Mouse (Mus musculus) kidney, postnatal 10 days (tissue): ENCODE results near the gene Dus2.
A peak's percentile ranks its signal among the peaks of the same experiment; 100 is the strongest.
"Not testable (repeated sequence)": the region's sequence is repeated elsewhere in the genome, so short reads cannot be mapped to it uniquely, and the experiment has no call there.

ENCODE experiments used
- DNase-seq: peaks from one replicate; pipeline ENCODE4 v3.0.0; 2021; ENCODE audit warnings: mixed read lengths

Dus2 gene

DNA sequence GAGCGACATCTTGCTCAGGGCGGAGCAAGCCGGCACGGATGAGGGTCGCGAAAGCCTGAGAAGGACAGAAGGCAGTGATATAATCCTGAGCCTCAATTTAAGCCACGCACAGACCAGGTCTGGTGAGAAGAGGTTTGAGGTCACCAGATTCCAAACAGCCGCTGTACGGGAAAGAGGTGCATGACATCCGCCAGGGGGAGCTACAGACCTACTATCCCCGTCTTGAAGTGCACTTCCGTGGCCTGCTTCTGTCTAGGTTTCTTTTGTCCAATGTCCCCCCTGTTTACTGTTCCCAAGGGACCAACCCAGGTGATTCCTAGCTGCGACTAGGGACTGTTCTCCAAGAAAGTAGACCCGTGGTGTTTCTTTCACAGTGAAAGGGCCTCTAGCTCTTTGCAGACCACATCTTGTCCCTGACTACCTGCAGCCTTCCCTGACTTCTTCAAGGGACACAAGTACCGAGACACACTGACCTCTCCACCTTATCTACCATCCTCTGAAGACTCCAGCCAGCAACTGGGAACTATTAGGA lies at the start of gene Dus2:
Dus2 (plus strand) TSS at position 482 of the 532 bp plus-strand sequence.
- peak; percentile 91 for DNase-seq

DNA sequence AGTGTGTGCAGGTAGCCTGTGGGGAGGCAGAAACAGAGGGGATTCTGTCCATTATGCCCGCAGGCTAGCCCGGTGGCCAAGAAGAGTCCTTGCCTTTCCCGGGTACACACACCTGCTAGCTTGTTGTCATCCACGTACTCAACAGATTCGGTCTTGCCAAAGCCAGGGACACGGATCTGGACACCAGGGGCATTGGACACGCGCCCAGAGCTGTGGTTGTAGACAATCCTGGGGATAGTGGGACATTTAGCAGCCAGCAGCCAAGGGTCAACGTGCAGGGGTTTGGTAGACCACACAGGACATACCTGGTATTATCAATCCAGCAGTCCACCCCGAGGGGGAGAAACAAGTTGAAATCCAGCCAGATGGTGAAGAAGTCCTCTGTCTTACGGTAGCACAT lies 49.1 kb upstream of the Dus2 start:
- no peak for DNase-seq

DNA sequence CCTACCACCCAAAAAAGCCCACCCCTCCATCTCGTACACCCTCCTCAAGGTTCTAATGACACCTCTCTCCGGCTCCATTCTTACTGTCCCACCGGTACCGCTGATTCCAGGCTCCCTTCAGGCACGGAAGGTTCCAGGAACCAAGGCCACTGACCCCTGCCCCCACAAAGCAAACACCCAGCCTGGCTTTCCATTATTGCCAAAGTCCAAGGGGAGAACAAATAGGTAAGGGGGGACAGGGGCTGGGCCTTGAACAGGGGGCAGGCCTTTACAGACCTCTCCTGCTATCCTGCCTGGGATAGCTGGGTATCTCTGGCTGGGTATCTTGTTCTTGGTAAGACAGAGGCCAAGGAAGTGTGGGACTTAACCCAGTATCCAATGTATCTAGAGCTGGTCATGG lies 48.6 kb upstream of the Dus2 start:
- DNase-seq, result no peak

- no peak for DNase-seq
These were observed 47.8 kb upstream of the Dus2 start, which contains the start of gene Lcat for GRCm38 (mm10) chr8:105943321-105943739. Gene Lcat, minus strand, starts transcription at chr8:105943382.

DNA sequence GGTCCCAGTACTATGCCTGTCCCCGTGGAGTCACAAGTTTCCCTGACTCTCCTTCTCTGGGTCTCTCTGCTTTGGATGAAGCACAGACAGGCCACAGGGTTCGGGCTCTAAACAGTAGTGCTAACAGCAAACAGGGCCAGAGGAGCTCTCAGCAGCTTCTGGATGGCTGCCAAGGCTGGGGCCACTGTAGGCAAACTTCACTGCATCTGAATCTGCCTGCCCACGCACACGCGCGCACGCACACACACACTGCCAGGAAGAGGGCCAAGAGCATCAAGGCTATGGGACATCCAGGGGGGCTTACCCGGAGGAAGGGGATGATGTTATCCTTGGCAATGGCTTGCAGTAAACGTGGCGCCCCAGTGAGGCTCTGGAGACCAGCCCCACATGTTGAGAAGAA lies 41.8 kb upstream of the Dus2 start:
- peak; percentile 85 for DNase-seq

GRCm38 (mm10) chr8:105951057-105951659 lies 40.0 kb upstream of the Dus2 start:
- DNase-seq, result peak; percentile 80

GRCm38 (mm10) chr8:105956556-105956955 lies 34.6 kb upstream of the Dus2 start:
- no peak for DNase-seq

GRCm38 (mm10) chr8:105957813-105958212 lies 33.3 kb upstream of the Dus2 start:
- DNase-seq, result peak; percentile 71

DNA sequence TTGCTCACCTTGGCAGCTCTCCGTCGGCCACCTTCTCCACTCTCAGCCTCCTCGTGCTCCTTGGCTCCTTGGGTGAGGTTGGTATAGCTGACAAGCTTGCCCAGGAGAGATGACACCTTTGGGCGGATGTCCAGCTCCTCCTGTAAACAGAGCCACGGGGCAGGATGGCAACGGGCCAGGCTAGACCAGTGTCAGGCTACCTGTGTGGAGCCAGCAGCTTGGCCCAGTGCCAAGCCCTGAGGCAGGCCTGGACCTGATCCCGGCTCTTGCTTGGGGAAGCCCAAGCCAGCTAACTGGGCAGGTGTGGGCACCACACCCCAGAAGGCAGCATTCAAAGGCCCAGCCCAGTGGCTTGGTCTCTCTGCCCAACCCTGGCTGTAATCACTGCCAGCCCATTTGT lies 31.8 kb upstream of the Dus2 start:
- DNase-seq, result peak; percentile 89

- DNase-seq, result peak; percentile 8
These were observed 30.0 kb upstream of the Dus2 start for GRCm38 (mm10) chr8:105961101-105961500.

- no peak for DNase-seq
These were observed 29.6 kb upstream of the Dus2 start for GRCm38 (mm10) chr8:105961536-105961935.

GRCm38 (mm10) chr8:105964506-105965265 lies 26.5 kb upstream of the Dus2 start:
- no peak for DNase-seq

DNA sequence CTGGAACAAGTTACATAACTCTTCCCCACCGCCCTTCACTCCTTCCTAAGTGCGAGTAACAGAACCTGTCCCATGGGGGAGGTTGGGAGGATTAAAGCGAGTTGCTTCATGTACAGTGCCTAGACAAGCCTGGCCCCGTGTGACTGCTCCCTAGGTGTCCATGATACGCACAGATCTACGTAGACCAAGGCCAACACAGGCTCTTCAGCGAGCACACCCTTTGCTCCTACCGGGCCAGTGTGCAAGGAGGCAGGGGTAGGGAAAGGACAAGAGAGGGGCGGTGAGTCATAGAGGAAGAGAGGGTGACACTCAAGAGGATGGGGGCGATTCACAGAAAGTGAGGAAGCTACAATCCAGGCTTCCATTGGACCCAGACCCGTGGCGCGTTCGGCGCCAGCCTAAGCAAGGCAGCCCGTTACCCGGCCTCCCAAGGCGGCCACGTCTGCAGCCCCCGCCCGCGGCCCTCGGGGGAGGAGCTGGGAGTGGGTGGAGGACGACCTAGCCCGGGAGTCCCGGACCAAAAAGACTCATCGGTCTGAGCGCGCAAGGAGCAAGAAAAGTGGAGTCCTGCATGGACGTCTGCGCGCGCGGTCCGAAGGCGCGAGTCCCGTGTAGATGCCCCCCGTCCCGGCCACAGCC lies 25.8 kb upstream of the Dus2 start:
- DNase-seq, result peak; percentile 75

- DNase-seq, result peak; percentile 93
These were observed 25.2 kb upstream of the Dus2 start, which contains the start of gene Slc12a4 for GRCm38 (mm10) chr8:105965905-105966341. Gene Slc12a4, minus strand, starts transcription at chr8:105966097.

- DNase-seq, result peak; percentile 73
These were observed 24.3 kb upstream of the Dus2 start for GRCm38 (mm10) chr8:105966692-105967311.

GRCm38 (mm10) chr8:105969367-105969766 lies 21.8 kb upstream of the Dus2 start:
- DNase-seq, result no peak

GRCm38 (mm10) chr8:105971019-105971720 lies 20.0 kb upstream of the Dus2 start:
- no peak for DNase-seq

- DNase-seq, result no peak
These were observed 15.8 kb upstream of the Dus2 start for GRCm38 (mm10) chr8:105975363-105975762.

- DNase-seq, result no peak
These were observed 11.8 kb upstream of the Dus2 start, which contains the start of gene Dpep3 for GRCm38 (mm10) chr8:105979325-105979724. Gene Dpep3, minus strand, starts transcription at chr8:105979429.

DNA sequence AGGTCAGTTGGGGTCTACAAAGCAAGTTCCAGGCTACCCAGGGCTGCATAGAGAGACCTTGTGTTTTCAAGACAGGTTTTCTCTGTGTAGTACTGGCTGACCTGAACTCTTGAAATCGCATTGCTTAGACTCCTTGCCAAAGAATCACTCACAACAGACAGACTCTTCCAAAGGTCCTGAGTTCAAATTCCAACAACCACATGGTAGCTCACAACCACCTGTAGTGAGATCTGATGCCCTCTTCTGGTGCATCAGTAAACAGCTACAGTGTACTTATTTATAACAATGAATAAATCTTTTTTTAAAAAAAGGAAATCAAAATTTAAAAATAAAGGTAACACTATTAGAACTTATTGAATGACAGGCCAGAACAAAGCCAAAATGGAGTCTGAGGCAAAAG lies 10.0 kb upstream of the Dus2 start:
- DNase-seq, result no peak

DNA sequence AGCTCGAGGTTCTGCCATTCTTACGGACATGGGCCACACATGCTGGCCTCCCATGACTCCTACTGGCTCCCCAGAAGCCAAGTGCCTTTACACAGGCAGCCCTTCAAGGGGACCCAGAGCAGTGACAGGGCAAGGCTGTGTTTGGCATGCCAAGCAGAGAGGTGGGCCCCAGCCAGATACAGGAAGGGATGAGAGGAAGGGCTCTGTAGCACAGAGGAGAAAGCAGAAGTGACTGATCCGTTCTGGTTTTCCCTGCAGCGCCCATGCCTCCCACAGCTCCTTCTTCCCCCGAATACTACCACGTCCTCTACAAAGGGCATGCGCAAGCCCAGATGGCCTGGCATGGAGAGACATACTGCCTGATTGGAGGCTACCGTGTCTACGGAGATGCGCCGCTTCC lies 7.7 kb upstream of the Dus2 start:
- not testable (repeated sequence) for DNase-seq

GRCm38 (mm10) chr8:105988546-105988945 lies 2.6 kb upstream of the Dus2 start:
- no peak for DNase-seq
